Mouse (Mus musculus) brain, embryonic 14.5 days (tissue): ENCODE results near the gene Tepsin.

Source experiments
- CTCF ChIP-seq: fragments of 200-500 bp; IDR thresholded peaks from 2 replicates; pipeline ENCODE4 v1.5.1; 2012; ENCODE audit warnings: inconsistent platforms, mild to moderate bottlenecking, moderate library complexity, borderline replicate concordance; ENCODE audit not compliant: insufficient read depth, insufficient read length; ENCODE audit errors: extremely low read depth
- POLR2A ChIP-seq: fragments of 200-500 bp; IDR thresholded peaks from 2 replicates; pipeline ENCODE4 v1.6.1; 2012; ENCODE audit warnings: mild to moderate bottlenecking, inconsistent platforms, borderline replicate concordance; ENCODE audit not compliant: poor library complexity, insufficient read depth, insufficient read length, severe bottlenecking; ENCODE audit errors: extremely low read depth

DNA sequence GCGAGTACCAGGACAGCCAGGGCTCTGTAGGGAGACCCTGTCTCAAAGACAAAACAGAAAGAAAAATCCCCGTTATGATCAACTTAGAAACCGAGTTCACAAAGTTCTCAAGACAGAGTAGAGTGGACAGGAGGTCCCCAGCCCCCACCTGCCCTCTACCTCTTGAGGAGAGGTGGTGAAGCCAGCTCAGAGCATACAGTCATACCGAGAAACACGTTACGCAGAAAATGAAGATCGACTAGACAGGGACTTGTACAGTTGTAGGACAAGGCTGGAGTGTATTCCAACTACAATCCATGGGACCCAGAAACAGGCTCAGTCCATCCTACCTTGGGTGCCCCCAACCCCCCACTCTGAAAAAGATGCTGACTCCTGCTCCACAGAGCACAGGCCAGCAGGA lies 20.6 kb upstream of the Tepsin start:
- TF ChIP-seq POLR2A (no peak), CTCF (no peak)
